ENCODE assay signal across 14 mouse cellular contexts in genomic region chr13:97711510-97711909, GRCm38 (mm10).
"Had no signal": no experiment of that assay in that cellular context is flagged by ENCODE, and none has a peak within 500 bp of the region (broad histone marks: within the 10 kb centered on the region; RNA-seq: fewer than 3 reads in every experiment).

No protein-coding gene starts in this region.

- H3K4me3 ChIP-seq: midbrain, embryonic 10.5 days; midbrain, embryonic 13.5 days; midbrain, embryonic 15.5 days; neural tube, embryonic 12.5 days; stomach, embryonic 15.5 days had no signal

- H3K4me1 ChIP-seq: midbrain, embryonic 10.5 days; midbrain, embryonic 13.5 days; midbrain, embryonic 15.5 days; neural tube, embryonic 12.5 days had no signal

- H3K4me2 ChIP-seq: lung, embryonic 14.5 days; midbrain, embryonic 13.5 days; midbrain, embryonic 15.5 days; neural tube, embryonic 12.5 days; stomach, embryonic 15.5 days had no signal

- H3K9me3 ChIP-seq: midbrain, embryonic 10.5 days; midbrain, embryonic 13.5 days; midbrain, embryonic 15.5 days; neural tube, embryonic 12.5 days; stomach, embryonic 15.5 days had no signal

- H3K9ac ChIP-seq: lung, embryonic 14.5 days; midbrain, embryonic 13.5 days; midbrain, embryonic 15.5 days; neural tube, embryonic 12.5 days; stomach, embryonic 15.5 days had no signal

- DNase-seq: lung, adult 18-20 months; lung, postnatal 10 days; lung, postnatal 4 days; right cerebral cortex, postnatal 14 days; thymus, adult 2 months; thymus, postnatal 25 days; thymus, postnatal 4 days had no signal

- ATAC-seq: midbrain, embryonic 13.5 days; midbrain, embryonic 15.5 days had no signal

- H3K36me3 ChIP-seq: midbrain, embryonic 10.5 days; midbrain, embryonic 13.5 days; midbrain, embryonic 15.5 days; neural tube, embryonic 12.5 days; stomach, embryonic 15.5 days had no signal

- H3K27ac ChIP-seq: midbrain, embryonic 10.5 days; midbrain, embryonic 13.5 days; midbrain, embryonic 15.5 days; neural tube, embryonic 12.5 days; stomach, embryonic 15.5 days; stomach, postnatal 0 days had no signal

- H3K27me3 ChIP-seq: midbrain, embryonic 13.5 days; midbrain, embryonic 15.5 days; neural tube, embryonic 12.5 days; stomach, embryonic 15.5 days had no signal
